Mouse (Mus musculus): Measurements from ENCODE around the gene Gpr107.

DNA sequence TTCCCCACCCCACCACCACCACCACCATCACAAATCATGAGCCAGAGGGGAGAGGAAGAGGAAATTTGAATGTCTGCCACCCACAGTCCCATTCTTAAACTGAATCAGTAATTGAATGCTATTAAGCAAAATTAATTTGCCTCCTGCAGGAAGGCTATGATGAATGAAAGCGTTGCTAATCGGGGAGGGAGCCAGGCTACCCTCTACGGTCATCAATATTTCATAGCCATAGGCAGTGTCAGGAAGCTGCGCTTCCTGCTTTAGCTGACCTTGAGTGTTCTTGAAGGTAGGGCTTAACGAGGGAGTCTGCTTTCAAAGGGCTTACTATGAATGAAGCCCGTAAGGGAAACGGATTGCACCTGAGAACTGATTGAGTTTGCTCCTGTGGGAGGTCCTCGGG, 54.8 kb downstream of the Gpr107 start:
- TF ChIP-seq POLR2A (IDR thresholded peaks at IDR 0.05; ENCODE audit: insufficient read depth, low read length) (no peak), CTCF (IDR thresholded peaks at IDR 0.05; ENCODE audit: low read depth, low read length) (no peak), EP300 (IDR thresholded peaks at IDR 0.05; ENCODE audit: insufficient read depth, low read depth, low read length) (no peak)

Data from ES-Bruce4 (cell line).